Mouse (Mus musculus) adrenal gland, adult 2 months (tissue): ENCODE results near the gene Arsg. TPM values are rescaled to one million over a fixed set of nuclear protein-coding genes. Genes with fewer than 3 reads are reported as not detected.

ENCODE experiments used
- DNase-seq: peaks from one replicate; pipeline ENCODE4 v3.0.0; 2021
- polyA plus RNA-seq: library from polyadenylated mRNA; depleted of rRNA; stranded (reverse); fragments of >200 nt; gene quantifications from 2 replicates; pipeline ENCODE4 v1.2.3, GENCODE M21; 2012
- total RNA-seq, 2 experiments: library from RNA; stranded (reverse); gene quantifications; 2 replicates each; pipeline ENCODE4 v1.2.3; 2021

The Arsg gene
- total and polyA plus RNA-seq, 3 experiments: 4.5 to 5.4 (median 5.4) TPM

- peak; percentile 68 for DNase-seq
Observed at GRCm38 (mm10) chr11:109584843-109585713, 111.9 kb downstream of the Arsg start.

DNA sequence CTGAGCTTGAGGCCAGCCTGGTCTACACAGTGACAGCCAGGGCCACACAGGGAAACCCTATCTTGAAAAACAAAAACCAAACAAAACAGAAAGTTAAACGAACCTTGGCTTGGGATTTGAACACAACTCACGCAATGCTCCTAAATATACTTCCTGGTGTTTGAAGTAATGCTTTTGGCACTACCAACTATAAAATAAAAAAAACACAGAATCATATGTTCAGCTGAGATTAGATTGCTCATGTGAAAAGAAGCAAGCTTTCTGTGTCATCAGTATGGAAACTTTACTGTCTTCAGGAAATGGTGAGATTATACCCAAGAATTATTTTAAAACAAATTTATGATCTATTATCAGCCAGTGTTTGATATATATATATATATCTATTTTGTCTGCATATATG is 113.2 kb downstream of the Arsg start:
- DNase-seq: no peak

- DNase-seq: no peak
Observed at GRCm38 (mm10) chr11:109587019-109587418, 113.8 kb downstream of the Arsg start.

DNA sequence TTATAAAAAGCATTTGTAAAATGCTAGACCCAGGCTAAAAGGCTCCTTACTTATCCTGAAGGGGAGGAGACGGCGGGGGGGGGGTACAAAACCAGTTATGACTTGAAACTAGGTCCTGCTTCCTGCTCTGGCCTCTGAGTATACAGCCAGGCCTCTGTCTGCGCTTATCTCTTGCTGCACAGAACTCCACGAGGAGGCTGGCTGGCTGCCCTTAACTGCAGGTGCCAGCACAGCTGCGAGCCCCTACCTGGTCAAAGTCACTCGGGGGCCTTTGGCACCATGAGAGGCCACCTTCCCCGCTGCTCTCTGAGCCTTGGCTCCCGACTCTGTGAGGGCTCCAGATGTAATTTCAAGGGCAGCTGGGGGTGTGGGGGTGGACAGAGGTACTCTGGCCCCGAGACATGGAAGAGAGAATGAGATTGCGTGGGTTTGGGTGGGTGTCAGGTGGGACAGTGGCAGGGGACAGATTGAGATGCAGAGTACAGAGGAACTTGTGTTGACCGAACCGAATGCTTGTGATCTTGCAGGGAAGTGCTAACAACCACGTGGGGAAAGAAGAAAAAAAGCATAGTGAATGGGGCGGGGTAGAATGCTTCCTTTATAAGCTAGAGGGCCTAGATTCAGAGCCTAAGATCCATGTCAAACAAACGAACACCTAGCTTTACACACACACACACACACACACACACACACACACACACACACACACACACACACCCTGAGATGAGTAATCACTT is 114.6 kb downstream of the Arsg start:
- no peak for DNase-seq

DNA sequence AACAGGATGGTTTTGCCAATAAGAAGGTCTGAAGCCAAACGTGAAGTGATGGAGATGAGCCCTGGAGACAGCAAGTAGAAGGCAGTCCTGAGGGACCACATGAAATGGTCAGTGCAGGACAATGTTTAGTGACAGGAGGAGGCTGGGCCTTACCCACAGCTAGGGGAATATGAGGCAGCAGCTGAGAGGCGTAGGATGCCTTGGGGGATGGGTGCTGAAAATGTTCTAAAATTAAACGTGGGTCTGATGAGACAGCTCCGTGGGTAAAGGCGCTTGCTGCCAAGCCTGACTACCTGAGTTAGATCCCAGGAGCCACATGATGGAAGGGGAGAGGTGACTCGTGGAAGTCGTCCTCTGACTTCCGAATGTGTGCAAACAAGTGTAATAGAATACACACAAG is 116.8 kb downstream of the Arsg start:
- DNase-seq: no peak

- no peak for DNase-seq
Observed at GRCm38 (mm10) chr11:109591511-109591910, 118.3 kb downstream of the Arsg start.

DNA sequence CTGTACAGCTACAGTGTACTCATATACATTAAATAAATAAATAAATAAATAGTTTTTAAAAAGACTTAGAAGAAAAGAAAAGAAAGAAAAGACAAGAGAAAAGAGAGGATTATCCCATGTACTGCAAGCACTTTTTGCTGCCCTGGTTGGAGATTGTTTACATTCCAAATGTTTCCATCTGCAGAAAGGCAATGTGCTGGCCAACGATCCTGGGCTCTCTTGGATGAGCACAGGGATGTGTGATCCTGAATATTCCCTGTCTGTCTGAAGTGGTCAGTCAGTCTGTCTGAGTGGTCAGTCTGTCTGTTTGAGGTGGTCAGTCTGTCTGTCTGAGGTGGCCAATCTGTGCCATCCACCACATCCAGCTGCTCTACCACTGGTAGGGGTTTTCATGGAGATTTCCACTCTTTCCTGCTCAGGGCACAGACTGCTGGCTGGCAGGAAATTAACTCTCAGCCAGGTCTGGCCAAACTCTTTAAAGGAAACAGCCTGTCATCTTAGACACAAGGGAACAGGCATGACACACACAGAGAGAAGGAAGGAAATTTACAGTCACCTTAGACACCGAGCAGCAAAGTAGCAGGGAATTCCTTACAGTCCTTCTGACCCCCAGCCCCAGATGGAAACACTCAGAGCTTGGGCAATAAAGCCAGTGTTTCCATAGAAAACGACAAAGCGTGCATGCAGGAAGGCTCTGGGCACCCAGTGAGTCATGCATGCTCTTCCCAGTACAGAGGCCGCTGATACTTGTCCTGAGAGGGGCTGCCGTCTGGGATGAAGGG is 120.2 kb downstream of the Arsg start:
- peak; percentile 9 for DNase-seq

DNA sequence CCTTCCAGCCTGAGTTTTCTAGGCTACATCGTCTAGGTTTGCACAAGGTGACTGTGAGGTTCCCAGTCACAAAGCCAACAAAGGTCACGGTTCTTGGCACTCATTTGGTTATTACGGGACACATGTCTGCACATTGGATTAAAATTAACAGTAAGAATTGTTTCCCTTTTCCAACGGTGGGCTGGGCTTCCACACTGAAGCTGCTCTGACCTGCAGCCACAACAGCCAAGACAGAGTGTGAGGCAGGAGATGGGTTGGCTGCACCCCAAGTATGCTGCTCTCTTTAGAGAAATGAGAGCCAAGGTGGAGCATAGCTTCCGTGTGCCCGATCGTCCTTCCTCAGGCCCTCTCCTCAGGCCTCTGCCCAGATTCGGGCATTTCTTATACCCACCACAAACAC is 121.6 kb downstream of the Arsg start:
- DNase-seq: no peak

DNA sequence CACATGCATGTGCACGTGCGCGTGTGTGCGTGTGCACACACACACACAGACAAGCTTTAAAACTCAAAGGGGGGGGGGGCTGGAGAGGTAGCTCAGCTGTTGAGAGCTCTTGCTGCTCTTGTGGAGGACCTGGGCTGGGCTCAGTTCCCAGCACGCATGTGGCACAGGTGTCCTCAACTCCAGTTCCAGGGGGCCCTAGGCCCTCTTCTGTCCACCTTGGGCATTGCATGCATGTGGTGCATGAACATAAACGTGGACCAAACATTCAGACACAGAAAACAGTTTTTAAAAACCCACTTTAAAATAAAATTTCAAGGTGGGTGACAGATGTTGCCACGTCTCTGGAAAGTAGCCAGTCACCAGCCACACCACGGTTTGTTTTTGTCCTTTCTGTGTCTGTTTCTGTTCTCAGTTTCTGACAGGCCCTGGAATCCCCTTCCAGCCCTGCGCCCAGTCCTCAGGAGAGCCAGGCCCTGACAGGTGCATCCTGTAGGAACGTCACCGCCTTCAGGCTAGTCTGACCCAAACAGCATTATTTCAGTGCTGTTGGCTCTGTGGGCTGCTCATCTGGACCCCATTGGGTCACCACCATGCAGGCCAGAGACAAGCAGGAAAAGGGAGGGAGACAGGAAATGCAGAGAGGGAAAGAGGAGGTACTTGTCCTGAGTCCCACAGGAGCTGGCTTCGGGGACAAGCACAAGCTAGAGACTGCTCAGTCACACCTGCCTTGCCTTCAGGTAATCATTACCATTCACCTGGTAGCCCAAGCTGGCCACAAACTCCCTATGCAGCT is 125.8 kb downstream of the Arsg start:
- no peak for DNase-seq

GRCm38 (mm10) chr11:109607600-109607999 is 134.4 kb downstream of the Arsg start:
- DNase-seq: no peak

GRCm38 (mm10) chr11:109608976-109609625 is 135.9 kb downstream of the Arsg start:
- DNase-seq: no peak

DNA sequence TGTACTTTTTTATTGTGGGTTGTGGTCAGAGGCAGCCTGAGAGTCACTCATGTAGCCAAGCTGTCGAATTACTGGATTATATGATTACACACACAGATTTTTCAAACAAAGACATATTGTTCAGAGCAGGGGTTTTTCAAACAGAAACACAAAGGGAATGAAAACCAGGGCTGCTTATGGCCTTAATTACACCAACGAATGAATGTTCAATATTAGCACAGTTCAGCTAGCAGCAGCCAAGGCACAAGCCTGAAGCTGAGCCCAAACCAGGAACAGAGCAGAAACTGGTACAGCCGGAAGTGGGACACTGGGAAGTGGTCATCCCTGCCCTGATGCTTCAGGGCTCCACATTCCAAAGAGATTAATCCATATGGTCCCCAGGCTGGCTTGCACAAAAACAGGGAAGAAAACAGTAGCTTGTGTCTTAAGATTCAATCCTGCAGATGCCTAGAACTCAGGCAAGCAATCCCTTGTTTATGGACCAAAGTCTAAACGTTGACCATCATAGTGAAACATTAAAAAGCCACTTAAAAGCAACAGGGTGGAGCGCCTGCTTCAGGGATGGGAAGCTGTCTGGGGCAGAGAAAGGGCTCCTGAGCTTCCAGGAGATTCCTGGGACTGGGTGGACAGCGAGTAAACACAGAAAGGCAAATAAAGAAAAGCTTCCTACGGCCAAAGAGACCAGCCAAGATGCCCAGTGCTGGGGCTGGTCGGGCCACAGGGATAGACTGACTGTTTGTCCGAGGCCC is 137.0 kb downstream of the Arsg start:
- DNase-seq: no peak

- DNase-seq: no peak
Observed at GRCm38 (mm10) chr11:109610795-109611302, 137.7 kb downstream of the Arsg start.

DNA sequence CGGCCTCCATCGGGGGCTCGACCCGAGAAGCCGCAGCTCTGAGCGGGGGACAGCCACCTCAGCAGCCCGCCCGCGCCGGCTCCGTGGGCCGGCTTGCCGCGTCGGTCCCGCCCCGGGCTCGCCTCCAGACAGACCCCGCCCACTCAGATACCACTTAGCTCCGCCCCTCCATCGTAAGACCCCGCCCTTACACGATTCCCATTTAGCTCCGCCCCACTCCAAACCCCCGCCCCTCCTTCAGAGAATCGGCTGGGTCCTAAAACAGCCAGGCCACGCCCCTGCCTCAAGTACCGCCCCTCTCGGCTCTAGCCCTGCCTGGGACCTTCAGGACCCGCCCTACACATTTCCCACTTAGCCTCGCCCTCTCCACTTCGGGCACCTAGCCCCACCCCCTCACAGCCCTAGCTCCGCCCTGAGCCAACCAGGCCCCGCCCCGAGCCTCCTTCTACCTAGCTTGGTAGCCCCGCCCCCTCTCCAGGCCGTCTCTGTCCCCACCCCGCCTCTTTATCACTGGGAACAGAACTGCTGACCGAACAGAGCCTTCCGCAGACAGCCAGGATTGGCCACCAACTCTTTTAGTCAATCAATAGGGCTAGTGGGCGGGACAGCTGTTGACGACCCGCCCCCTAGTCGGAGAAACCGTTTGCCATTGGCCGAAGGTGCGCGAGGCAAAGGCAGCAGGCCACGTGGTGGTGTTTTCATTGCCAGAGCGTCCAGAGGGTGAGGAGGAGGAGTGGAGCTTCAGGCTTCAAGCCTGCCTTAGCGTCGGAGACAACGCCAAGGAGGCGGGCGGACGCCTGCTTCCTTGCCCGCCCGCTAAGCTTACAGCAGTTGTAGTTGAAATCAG is 138.4 kb downstream of the Arsg start, which contains the start of gene Wipi1:
Gene Wipi1, minus strand, starts transcription at position 665 of the 847 bp plus-strand sequence.
- peak; percentile 100 for DNase-seq

DNA sequence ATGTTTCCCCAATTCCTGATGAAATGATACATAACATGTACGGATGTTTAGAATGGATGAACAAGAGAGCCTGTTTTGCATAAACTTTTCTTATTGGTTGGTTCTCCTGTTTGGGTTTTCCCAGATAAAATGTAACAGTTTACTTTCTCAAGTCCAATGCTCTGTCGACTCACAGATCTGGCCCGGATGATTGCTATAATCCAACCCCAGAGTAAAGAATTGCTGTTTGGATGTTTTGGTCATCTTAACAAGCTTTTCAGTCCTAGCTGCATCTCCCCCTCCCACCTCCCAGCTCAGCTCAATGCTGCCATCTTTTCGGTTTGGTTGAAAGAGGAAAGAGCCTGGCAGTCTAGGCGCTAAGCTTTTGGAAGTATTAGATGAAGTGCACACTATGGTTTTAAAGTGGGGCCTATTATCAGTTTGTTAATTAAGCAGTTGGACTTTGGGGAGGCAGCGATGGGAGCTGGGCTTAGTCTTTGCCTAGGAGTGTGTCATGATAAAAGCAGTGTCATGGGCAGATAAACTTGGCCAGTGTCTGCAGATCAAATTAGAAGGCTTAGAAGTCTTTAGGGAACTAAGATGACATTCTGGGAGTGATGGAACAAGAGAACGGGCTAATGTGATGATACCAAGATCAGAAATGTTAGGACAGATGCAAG is 139.8 kb downstream of the Arsg start:
- no peak for DNase-seq

- DNase-seq: no peak
Observed at GRCm38 (mm10) chr11:109615286-109615685, 142.1 kb downstream of the Arsg start.

DNA sequence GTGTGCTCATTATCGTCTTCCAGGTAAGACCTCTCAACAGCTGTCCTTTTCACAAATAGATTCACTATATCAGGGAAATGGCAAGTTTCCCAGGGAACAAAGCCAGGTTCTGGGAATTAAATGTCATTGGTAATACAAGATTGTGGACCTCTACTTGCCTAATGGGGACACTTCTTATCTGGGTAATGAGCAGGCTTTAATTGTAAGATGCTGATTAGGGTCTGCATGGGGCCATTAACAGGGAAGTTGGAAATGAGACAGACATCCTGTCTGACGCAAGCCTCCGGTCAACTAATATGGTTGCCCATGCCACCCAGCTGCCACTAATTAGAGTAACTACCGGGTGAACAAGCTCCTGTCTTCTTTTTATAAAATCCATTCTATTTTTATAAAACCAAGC is 143.2 kb downstream of the Arsg start:
- DNase-seq: no peak

DNA sequence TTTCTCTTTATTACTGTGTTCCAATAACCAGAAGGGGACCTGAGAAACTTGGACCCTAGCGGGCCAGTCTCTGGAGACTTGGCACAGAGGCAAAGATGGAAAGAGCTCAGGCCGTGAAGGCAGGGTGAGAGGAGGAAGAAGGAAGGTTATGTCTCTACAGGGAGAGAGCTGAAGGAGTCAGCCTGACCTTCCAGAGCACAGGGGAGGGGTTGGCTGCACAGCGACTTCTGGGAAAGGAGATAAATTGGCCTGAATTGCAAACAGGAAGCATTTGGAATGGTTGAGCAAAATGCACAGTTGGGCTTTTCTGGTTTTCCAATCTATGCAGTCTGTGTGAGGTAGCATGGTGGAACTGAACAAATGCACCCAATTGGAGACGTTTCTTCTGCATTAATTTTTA is 143.6 kb downstream of the Arsg start:
- peak; percentile 34 for DNase-seq

- peak; percentile 68 for DNase-seq
Observed at GRCm38 (mm10) chr11:109619055-109619454, 145.9 kb downstream of the Arsg start.
